Mouse (Mus musculus) cerebellum, adult 2 months (tissue): ENCODE data around the gene Ccdc34. TPM values are rescaled to one million over a fixed set of nuclear protein-coding genes. Genes with fewer than 3 reads are reported as not detected.
A peak's percentile ranks its signal among the peaks of the same experiment; 100 is the strongest.

ENCODE experiments used
- DNase-seq, 2 experiments: peaks; one replicate each; pipeline ENCODE4 v3.0.0; 2021
- H3K27ac ChIP-seq: fragments of 200-500 bp; 2 replicates; pipeline ENCODE4 v1.5.1; 2012; ENCODE audit warnings: low read length, control low read depth, inconsistent platforms; ENCODE audit not compliant: insufficient read depth
- H3K27me3 ChIP-seq: fragments of 200-500 bp; 2 replicates; pipeline ENCODE4 v1.6.1; 2012; ENCODE audit warnings: inconsistent platforms, mild to moderate bottlenecking, low read length, moderate library complexity; ENCODE audit not compliant: control insufficient read depth, insufficient read depth
- H3K4me1 ChIP-seq: fragments of 200-500 bp; 2 replicates; pipeline ENCODE4 v1.6.1; 2011; ENCODE audit warnings: low read length; ENCODE audit not compliant: control insufficient read depth, insufficient read depth
- H3K4me3 ChIP-seq: fragments of 200-500 bp; replicated peaks from 2 replicates; pipeline ENCODE3; 2011; ENCODE audit warnings: mild to moderate bottlenecking, low read depth, low read length, control low read depth; ENCODE audit not compliant: insufficient read depth
- CTCF ChIP-seq: fragments of 200-500 bp; IDR thresholded peaks from 2 replicates; pipeline ENCODE4 v1.5.1; 2011; ENCODE audit warnings: low read depth, mild to moderate bottlenecking, control low read depth, low read length, moderate library complexity, borderline replicate concordance; ENCODE audit not compliant: insufficient read depth
- POLR2A ChIP-seq: fragments of 200-500 bp; IDR thresholded peaks from 2 replicates; pipeline ENCODE4 v1.6.1; 2011; ENCODE audit warnings: low read length, control low read depth, borderline replicate concordance; ENCODE audit not compliant: insufficient read depth
- WGBS: fragments of 180-500 bp; shearing (Covaris S2); methylation state at CpG from one replicate; pipeline ENCODE4 v1.1.7; 2018; 5-methylcytosine and 5-hydroxymethylcytosine counted together
- polyA plus RNA-seq: library from polyadenylated mRNA; depleted of rRNA; stranded (reverse); fragments of >200 nt; gene quantifications from 2 replicates; pipeline ENCODE4 v1.2.3, GENCODE M21; 2012

The Ccdc34 gene
- polyA plus RNA-seq, 1 experiment = 12.0 TPM

- H3K27ac ChIP-seq = no peak overlapping the region
- DNase-seq = no peak
- TF ChIP-seq CTCF = no peak
- no peak for TF ChIP-seq POLR2A
- H3K27me3 ChIP-seq = no peaks in the 10 kb centered on the region
- H3K4me1 ChIP-seq = no peaks in the 10 kb centered on the region
- H3K4me3 ChIP-seq = no peak overlapping the region
- 81% methylated on average over 4 of the region's 4 CpGs for WGBS
These were observed 184.2 kb downstream of the Ccdc34 start for GRCm38 (mm10) chr2:110201770-110202169.

DNA sequence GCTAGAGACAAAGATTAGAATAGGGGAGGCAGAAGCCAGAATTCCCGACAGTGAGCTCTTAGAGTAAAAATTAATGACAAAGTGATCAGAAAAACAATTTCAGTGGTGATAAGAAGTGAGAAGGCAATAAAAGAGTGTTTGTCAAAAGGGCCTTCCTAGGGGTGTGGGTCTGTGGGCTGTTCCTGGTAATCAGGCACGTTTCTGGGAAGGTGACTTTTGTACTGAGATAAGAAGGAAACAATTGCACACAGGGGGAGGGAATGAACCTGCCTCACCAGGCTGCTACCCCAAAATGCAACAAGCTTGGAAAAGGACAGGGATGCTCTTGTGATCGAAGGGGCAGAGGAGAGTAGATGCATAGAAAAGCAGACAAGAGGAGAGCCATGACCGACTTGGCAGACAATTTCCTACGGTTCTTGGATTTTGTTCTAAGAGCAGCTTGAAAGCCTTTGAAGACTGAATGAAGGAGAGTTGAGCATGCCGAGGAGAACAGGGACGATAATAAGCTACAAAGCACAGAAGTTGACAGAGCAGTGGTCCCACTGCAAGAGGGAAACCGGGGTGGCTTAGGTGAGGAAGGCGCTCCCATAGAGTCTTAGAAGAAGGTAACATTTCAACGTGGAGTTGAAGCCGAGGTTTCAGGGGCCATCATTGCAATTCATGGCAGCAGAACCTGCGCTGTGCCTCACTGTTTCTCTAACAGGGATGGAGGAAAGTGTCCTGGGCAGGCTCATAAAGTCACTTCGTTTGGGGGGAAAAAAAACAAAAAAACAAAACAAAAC lies 185.3 kb downstream of the Ccdc34 start:
- no peaks in the 10 kb centered on the region for H3K4me1 ChIP-seq
- 61% methylated on average over 13 of the region's 13 CpGs for WGBS
- no peak overlapping the region for H3K27ac ChIP-seq
- no peak for DNase-seq
- H3K27me3 ChIP-seq = no peaks in the 10 kb centered on the region
- no peak overlapping the region for H3K4me3 ChIP-seq
- TF ChIP-seq POLR2A (no peak), CTCF (no peak)

DNA sequence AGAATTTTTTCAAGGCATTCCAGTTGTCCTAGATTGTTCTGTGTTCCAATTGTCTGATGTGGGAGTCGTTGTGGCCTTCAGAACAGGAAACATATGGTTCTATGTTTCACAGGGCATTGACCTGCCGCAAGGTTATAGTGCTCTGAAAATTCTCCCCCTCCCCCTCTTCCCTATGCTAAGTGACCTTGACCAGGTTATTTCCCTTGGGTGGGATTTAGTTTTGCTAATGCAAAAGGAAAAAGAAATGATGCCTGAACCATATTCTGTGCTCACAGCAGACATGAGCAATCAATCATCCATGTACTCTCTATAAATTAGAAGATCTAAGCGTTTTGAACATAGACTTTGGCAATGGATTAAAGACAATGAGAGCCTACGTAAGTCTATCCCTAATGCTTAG lies 186.6 kb downstream of the Ccdc34 start:
- Histone ChIP-seq H3K27ac (no peak overlapping the region), H3K4me1 (no peaks in the 10 kb centered on the region), H3K4me3 (no peak overlapping the region), H3K27me3 (no peaks in the 10 kb centered on the region)
- 85% methylated on average over 4 of the region's 4 CpGs for WGBS
- TF ChIP-seq POLR2A (no peak), CTCF (no peak)
- no peak for DNase-seq

GRCm38 (mm10) chr2:110204705-110205318 lies 187.2 kb downstream of the Ccdc34 start:
- H3K27ac ChIP-seq = no peak overlapping the region
- 9% methylated on average over 14 of the region's 14 CpGs for WGBS
- TF ChIP-seq CTCF (peak; percentile 84), POLR2A (no peak)
- no peaks in the 10 kb centered on the region for H3K27me3 ChIP-seq
- no peak overlapping the region for H3K4me3 ChIP-seq
- no peaks in the 10 kb centered on the region for H3K4me1 ChIP-seq
- peak; percentile 64 to 69 for DNase-seq

DNA sequence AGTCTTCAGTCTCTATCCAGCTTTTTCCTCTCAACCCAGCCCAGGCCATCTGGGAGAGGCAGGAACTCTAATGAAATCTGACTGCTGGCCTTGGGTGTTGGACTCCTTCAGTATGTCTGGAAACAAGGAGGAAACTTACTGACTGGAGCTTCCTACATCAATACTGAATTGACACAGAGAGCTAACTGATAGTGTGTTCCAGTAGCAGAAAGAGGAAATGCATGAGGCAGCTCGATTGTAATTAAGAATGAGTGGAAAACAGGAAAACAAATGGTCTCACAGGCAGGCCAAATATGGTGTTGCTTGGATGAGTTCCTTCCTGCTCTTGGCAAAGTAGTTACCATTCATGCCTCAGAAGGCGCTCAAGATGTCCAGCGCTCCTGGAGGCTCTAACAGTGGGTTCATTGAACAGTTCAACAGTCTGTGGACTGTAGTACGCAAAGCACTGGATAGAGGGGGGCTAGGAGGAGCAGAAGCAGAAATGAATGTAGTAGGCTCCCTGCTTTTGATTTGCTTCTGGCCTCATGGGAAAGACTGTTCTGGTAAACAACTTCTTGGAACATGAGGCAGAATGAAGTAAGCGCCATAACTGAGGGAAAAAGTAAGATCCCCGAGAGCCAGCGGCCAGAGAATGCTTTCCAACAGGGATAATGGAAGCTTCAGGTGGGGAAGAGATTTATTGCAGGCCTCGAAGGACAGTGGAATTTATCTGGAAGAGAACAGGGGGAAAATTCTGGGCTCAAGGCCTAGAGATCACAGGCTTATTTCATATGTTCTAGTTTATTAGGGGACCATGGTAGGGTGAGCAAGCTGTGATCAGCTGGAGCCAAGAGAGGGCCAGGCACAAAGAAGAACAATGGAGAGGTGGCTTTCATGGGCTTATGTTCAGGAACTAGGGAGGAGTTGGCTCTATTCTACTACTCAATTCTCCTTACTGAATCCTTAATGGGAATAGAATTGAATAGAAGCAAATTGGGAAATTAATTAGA lies 193.2 kb downstream of the Ccdc34 start:
- Histone ChIP-seq H3K27me3 (no peaks in the 10 kb centered on the region), H3K27ac (peak overlapping the region; percentile 24; the same call in 1 of the 2 replicates), H3K4me3 (no peak overlapping the region), H3K4me1 (no peaks in the 10 kb centered on the region)
- DNase-seq = peak in 1 of 2 experiments; percentile 37
- WGBS = 41% methylated on average over 8 of the region's 8 CpGs
- TF ChIP-seq POLR2A = no peak
- no peak for TF ChIP-seq CTCF

GRCm38 (mm10) chr2:110214278-110214677 lies 196.7 kb downstream of the Ccdc34 start:
- no peaks in the 10 kb centered on the region for H3K4me1 ChIP-seq
- H3K4me3 ChIP-seq = no peak overlapping the region
- no peak for DNase-seq
- H3K27me3 ChIP-seq = no peaks in the 10 kb centered on the region
- 85% methylated on average over 4 of the region's 4 CpGs for WGBS
- H3K27ac ChIP-seq = no peak overlapping the region
- TF ChIP-seq CTCF = no peak
- TF ChIP-seq POLR2A = no peak

DNA sequence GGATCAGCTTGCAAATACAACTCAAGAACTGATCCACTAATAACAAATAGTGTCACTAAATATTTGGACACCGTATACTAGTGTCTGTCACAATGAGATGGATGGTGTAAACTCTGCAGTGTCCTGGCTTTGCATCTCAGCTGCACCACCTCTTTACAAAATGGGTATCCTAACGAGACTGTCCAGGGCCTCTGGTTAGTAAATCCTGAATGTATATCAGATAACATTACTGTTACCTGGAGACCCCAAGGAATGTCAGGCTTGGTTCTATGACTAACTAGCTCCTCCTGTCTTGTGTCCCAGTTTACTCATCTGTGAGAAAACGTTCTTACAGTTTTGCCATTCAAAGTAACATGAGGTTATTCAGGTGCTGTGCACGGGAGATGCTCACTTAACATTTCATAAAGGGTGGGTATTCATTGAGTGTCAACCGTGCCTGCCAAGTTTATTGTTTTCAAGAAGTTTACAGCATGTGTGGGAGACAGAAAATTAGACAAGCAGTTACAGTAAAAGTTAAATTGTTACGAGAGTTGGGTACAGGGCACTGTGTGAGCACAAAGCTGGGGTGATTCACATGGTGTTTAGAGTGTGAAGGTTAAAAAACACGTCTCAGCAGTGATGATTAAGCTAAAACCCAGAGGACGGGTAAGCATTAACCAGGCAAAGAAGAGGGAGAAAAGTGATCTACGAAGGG lies 197.5 kb downstream of the Ccdc34 start:
- TF ChIP-seq POLR2A (no peak), CTCF (no peak)
- Histone ChIP-seq H3K4me3 (no peak overlapping the region), H3K27me3 (no peaks in the 10 kb centered on the region), H3K27ac (no peak overlapping the region), H3K4me1 (no peaks in the 10 kb centered on the region)
- no peak for DNase-seq
- WGBS = 69% methylated on average over 9 of the region's 9 CpGs
